Mouse (Mus musculus) lung, postnatal 14 days (tissue): ENCODE measurements around the gene Col13a1.

Experiments
- DNase-seq: peaks from one replicate; pipeline ENCODE4 v3.0.0; 2021

Col13a1 gene

DNA sequence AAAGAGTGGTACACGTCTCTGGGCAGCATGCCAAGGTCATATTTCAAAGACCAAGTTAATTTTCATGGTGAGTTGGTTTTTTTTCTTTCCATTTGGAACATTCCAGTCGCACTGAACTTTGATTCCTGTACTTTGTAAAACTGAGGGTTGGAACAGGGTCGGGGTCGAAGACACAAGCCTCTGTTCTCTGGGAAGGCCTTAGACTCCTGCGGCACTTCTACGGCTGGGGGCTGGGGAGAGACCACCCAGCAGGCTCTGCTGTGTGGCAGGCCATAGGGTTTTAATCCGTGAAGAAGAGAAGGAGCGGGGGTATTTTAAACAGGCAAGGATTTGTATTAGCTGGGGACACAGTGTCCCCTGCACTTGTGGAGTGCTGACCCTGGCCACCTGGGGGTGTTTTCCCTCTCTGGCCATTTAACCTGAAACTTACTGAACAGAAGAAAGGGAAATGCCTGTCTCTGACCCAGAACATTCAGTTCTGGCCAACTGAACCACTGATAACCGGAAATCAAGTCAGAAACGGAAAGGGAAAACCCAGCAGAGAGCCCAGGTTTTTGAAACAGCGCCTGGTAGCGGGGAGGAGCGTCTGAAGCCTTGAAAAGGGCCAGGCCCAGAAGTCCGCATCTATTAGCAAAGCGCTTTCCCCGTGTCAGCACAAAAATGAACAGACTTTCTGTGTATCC, 152.0 kb downstream of the Col13a1 start:
- DNase-seq: peak; percentile 10

DNA sequence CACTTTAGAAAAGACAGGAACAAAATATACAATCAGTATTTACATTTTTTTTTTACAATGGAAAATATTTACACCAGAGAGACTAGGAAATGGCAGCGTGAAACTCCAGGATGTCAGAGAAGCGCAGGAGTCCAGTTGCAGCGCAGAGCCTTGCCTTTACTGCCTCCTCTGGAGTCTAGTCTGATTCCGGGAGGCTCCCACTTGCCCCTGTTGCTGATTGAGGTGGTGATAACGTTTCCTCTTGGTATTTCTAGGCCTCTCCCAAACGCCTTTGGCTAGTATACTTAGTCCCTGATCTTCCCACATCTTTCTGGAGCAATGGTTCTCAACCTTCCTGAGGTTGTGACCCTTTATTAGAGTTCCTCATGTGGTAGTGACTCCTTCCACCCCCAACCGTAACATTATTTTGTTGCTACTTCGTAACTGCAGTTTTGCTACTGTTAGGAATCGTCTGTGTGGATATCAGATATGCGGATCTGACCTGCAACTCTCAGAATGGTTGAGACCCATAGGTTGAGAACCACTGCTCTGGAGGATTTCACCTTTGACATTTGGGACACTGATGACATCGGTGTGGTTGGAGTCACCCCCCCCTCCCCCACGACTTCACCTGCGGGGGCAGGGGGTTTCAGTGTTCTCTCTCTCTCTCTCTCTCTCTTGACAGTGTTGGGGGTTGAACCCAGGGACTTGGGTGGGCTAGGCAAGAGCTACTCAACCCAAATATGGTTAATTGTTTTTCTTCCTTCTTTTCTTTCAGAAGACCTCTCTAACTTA, 152.7 kb downstream of the Col13a1 start:
- no peak for DNase-seq

DNA sequence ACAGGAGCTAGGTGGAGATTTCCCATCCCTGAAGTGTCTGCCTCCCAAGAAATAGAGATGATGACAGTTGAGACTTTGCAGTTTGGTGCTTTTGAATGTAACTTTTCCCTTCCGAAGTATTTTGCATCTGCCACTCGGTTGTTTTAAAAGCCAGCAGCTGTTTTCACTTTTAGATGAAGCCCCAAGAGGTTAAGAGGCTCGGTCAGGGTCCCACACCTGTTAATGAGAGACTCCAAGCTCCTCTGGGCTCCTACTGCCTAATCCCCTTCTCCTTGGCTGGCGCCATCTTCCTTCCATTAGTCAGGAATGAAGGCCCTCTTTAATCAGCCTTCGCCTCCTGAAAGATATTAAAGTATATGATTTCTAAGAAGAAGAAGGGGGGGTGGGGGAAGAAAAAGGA, 153.4 kb downstream of the Col13a1 start:
- DNase-seq: no peak

DNA sequence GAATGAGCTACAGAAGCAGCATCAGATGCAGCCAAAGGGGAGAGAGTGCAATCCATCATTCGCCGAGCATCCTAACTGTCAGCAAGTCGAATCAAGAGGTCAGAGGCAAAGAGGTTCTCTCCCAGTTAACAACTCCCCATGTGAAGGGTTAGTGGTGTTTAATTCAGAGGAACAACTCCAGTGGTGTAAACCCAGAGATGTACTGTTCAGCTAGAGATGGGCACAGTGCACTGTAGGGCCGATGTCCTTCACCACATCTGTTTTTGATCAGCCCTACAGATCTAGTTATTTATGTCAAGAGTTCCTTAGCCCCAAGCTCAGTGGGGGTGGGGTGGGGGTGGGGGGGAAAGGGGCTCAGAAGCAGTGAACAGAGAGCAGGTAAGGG, 155.2 kb downstream of the Col13a1 start:
- no peak for DNase-seq

DNA sequence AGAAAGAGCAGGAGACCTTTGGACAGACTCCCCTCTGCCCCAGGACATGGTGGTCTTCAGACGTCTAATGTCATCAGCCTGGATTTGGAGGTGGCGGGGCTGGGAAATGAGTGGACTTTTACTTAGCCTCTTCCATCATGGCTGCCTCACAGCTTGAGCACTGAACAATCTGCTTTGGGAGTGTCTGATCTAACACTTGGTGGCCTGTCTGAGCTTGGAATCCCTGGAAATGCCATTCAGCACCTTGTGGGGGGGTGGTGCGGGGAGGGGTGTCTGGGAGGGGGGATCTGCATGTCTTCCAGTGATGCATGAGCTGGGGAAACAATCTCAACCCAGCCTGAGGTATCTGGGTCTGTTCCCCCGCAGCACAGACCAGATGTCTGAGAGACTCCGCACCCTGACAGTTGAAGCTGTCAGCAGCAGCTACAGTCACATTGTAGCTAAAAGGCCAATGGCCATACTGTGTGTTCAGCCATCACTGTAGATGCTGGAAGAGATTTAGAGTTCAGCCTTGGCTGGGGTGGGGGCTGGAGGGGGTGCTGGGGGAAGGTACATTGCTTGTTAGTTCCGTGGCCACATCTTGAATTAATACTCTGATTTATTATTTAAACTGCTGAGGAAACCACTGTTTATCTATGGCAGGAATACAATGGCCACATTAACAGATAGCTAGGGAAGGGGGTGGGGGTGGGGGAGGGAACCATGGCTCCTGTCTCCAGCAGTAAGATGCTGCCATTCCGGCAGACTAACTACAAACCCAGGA, 155.8 kb downstream of the Col13a1 start:
- DNase-seq: no peak

DNA sequence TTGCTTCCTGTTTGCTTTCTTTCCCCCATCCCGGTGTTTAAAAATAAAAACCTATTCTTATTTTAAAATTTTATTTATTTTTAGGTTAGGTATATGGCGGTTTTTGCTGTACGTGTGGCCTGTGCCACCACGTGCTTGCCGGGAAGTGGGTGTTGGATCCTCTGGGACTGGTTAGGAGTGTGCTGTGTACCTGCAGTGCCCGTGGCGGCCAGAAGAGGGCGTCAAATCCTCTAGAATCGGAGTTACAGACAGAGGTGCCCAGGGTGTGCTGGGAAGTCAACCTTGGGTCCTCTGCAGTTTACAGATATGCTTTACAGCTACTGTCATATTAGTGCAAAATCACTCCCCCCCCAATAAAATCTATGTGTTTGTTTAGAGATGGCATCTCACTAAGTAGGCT, 158.9 kb downstream of the Col13a1 start:
- DNase-seq: no peak

DNA sequence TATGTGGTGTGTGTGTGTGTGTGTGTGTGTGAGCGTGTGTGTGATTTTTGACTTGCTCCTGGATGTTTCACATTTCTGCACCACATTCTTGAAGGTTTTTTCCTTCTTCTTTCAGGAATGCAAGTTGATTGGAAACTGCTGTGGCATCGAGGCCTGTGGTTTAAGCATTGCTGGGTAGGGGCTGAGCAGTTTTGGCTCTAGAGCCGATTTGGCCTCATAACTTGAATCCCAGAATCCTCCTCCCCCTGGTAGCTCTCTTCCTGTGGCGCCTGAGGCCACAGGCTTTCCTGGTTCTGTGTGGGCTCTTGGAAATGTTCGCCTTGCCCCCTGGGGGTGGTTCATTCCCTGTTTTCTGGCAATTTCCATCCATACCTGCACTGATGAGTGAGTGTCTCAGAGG, 166.9 kb downstream of the Col13a1 start:
- DNase-seq: no peak

DNA sequence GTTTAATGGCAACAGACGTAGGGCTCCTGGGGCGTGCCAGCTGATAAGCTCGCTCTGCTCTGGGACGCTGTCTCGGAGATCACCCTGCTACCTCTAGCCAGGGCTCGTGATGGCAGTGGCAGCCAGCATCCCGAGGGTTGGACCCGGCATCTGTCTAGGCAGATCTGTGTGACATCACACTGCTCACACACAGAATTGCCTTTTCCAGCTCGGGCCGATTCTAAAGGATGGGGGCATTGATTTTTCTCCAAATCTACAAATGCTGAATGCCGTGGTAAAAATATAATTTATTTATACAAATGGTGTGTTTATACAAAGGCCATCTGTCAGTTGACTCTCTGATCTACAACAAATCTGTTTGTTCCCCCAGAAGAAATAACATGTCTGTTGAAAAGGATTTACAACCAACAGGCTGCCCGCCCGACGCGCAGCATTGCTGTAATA, 180.8 kb downstream of the Col13a1 start:
- DNase-seq: peak; percentile 15

DNA sequence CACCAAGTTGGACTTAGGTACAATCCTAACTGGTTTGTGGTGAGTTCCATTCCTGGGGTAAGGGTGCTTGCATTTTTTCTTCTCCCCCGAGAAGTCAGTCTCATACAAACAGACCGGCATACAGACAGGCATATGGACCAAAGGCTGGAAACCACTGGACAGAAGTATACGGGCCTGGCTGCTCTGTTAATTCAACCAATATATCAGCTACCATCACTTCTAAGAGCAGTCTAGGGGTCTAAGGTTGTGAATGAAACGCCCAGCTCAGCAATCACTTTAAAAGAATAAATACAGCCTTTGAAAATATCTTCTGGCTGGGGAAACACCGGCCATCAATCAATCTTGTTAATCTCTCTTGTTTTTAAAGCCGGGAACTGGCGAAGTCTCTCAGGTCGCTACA, 183.4 kb downstream of the Col13a1 start:
- no peak for DNase-seq

DNA sequence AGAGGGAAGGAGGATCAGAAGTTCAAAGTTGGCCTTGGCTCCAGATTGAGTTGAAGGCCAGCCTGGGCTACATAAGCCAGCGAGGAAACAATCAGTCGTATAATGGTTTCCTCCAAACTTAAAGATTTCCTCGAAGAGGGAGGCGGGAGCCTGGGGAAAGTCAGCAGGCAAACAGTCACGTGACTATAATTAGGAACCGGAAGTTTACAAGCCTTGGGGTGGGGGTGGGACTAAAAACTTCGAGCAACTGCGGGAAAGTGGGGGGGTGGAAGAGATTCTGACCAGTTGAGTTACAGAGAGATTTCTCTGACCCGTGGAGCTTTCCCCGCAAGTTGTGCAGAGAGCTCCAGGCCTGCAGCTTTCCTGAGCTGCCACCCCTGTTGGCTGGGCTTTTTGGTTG, 183.9 kb downstream of the Col13a1 start:
- DNase-seq: no peak

DNA sequence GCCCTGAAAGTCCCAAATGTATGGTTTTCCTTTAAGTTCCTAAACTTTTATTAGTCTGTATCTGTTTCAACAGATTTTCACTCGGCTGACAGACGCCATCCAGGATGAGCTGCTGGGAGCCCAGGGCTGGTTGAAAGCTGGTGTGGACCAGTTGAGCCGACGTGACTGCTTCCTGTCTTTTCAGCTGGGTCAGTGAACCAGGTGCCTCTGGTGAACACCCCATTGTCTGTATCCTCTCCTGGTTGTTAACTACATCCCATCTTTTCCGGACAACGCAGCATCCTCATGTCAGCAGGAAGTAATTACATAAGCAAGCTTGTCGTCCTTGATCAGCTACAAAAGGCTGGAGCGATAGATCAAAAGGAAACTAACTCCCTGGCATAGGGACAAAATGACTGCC, 185.9 kb downstream of the Col13a1 start:
- DNase-seq: no peak

DNA sequence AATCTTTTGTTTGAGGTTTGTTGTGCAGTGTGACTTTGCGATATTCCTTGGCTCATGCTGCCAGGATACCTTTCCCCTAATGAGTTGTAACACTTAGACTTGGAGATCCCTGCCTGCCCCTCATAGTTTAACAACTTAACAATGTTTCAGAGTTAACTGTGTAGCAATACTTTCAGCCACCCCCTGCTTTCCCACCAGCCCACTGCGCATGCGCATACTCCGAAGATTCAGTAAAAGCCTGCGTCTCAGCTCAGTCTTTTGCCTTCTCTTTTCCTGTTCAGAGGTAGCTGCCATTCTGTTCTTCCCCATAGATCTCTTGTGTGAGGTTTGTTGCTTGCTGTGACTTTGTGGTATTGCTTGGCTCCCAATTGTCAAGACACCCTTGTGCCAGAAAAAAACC, 190.4 kb downstream of the Col13a1 start:
- DNase-seq: no peak
